In genomic region chr2:125885891-125886576, GRCm38 (mm10) we compare ENCODE assay signal across 20 mouse cellular contexts. TPM values are rescaled to one million over a fixed set of nuclear protein-coding genes. Genes with fewer than 3 reads are reported as not detected.
DNase-seq lines count a peak whose midpoint lies in the region; ATAC-seq lines count a peak whose summit lies in the region.
"Had no signal": no experiment of that assay in that cellular context is flagged by ENCODE, and none has a peak within 500 bp of the region (broad histone marks: within the 10 kb centered on the region; RNA-seq: fewer than 3 reads in every experiment).

No protein-coding gene starts in this region.

- no peak overlapping the region for H3K27ac ChIP-seq in forebrain, embryonic 16.5 days (ENCODE audit: low read length)
- H3K27ac ChIP-seq in forebrain, embryonic 11.5 days (ENCODE audit: low read depth, low read length) = no peak overlapping the region
- H3K27ac ChIP-seq: heart, adult 2 months; hindbrain, embryonic 10.5 days; left cerebral cortex, adult 2 months; limb, embryonic 10.5 days; macrophage; midbrain, embryonic 10.5 days had no signal

- no peak overlapping the region for H3K4me3 ChIP-seq in forebrain, embryonic 16.5 days (replicated peaks; ENCODE audit: low read length)
- no peak overlapping the region for H3K4me3 ChIP-seq in forebrain, embryonic 11.5 days (ENCODE audit: low read depth, low read length)
- H3K4me3 ChIP-seq: heart, adult 2 months; hindbrain, embryonic 10.5 days; left cerebral cortex, adult 2 months; limb, embryonic 10.5 days; midbrain, embryonic 10.5 days had no signal

- ATAC-seq in forebrain, embryonic 16.5 days = peak; percentile 36; the same call in 1 of the 2 replicates
- ATAC-seq in forebrain, embryonic 11.5 days (replicated peaks; ENCODE audit: low FRiP score) = no peak

- 72% methylated on average over 4 of the region's 4 CpGs for WGBS in forebrain, embryonic 16.5 days
- WGBS in forebrain, embryonic 11.5 days = 88% methylated on average over 4 of the region's 4 CpGs

- H3K36me3 ChIP-seq in forebrain, embryonic 16.5 days (ENCODE audit: control insufficient read depth, insufficient read depth) = no peaks in the 10 kb centered on the region
- no peaks in the 10 kb centered on the region for H3K36me3 ChIP-seq in forebrain, embryonic 11.5 days (ENCODE audit: control insufficient read depth, insufficient read depth, low read length)
- H3K36me3 ChIP-seq: hindbrain, embryonic 10.5 days; limb, embryonic 10.5 days; midbrain, embryonic 10.5 days had no signal

- H3K9me3 ChIP-seq in forebrain, embryonic 16.5 days (ENCODE audit: control insufficient read depth, low read length) = no peaks in the 10 kb centered on the region
- no peaks in the 10 kb centered on the region for H3K9me3 ChIP-seq in forebrain, embryonic 11.5 days (ENCODE audit: control insufficient read depth, low read length)
- H3K9me3 ChIP-seq: G1E; limb, embryonic 10.5 days had no signal

- no peak for DNase-seq in forebrain, embryonic 11.5 days (ENCODE audit: low spot score)
- DNase-seq in left cerebral cortex, postnatal 4 days = peak; percentile 39
- no peak for DNase-seq in left cerebral cortex, adult 18-20 months (ENCODE audit: low spot score in 2 of 2)
- peak; percentile 55 for DNase-seq in cerebellum, adult 11-12 months
- DNase-seq in cerebellum, postnatal 14 days = peak; percentile 73 to 74
- DNase-seq in liver = no peak
- DNase-seq in embryo, embryonic 10.5 days (ENCODE audit: low spot score) = no peak
- DNase-seq: adrenal gland, postnatal 14 days; gastrocnemius, postnatal 14 days; heart, adult 2 months; lung, adult 2 months; right cerebral cortex, postnatal 4 days had no signal

- intact Hi-C loops in left cerebral cortex, postnatal 4 days (cut with DNase I) = no loop called here

- no peak overlapping the region for H3K9ac ChIP-seq in forebrain, embryonic 16.5 days (replicated peaks; ENCODE audit: low read depth, low read length)
- no peak overlapping the region for H3K9ac ChIP-seq in forebrain, embryonic 11.5 days (ENCODE audit: low read length)

- no peaks in the 10 kb centered on the region for H3K4me1 ChIP-seq in forebrain, embryonic 16.5 days (replicated peaks; ENCODE audit: control insufficient read depth, insufficient read depth, low read length)
- no peaks in the 10 kb centered on the region for H3K4me1 ChIP-seq in forebrain, embryonic 11.5 days (replicated peaks; ENCODE audit: control insufficient read depth, insufficient read depth, low read length)
- H3K4me1 ChIP-seq: hindbrain, embryonic 10.5 days; limb, embryonic 10.5 days; midbrain, embryonic 10.5 days had no signal

- H3K4me2 ChIP-seq in forebrain, embryonic 16.5 days (ENCODE audit: low read length) = no peak overlapping the region
- H3K4me2 ChIP-seq in forebrain, embryonic 11.5 days (ENCODE audit: low read depth, low read length, severe bottlenecking) = no peak overlapping the region
- H3K4me2 ChIP-seq: liver, embryonic 11.5 days had no signal

- H3K27me3 ChIP-seq in forebrain, embryonic 16.5 days (replicated peaks; ENCODE audit: control insufficient read depth, insufficient read depth, low read length) = no peaks in the 10 kb centered on the region
- H3K27me3 ChIP-seq in forebrain, embryonic 11.5 days (ENCODE audit: control insufficient read depth, insufficient read depth, low read length) = no peaks in the 10 kb centered on the region

RNA-seq across cellular contexts. Expression of gene Cops2, which starts 27.1 kb away (rescaled TPM):
- polyA plus RNA-seq in forebrain, embryonic 16.5 days (2015; fragmentation: Nextera tagmentation; extraction: Ambion mirVana) = 63.6 and 80.4 TPM in 2 replicates
- polyA plus RNA-seq in forebrain, embryonic 11.5 days (2014; fragmentation: Nextera tagmentation; extraction: Ambion mirVana) = 99.8 and 102 TPM in 2 replicates
- total RNA-seq in left cerebral cortex, postnatal 4 days (2021) = 100 to 1,000 TPM in 1 of 2 experiments, 10 to 100 TPM in 1; 99.0 to 102 TPM
- total RNA-seq in left cerebral cortex, adult 18-20 months (2021) = 100 to 1,000 TPM; 102 TPM

RNA-seq across cellular contexts. Expression of gene Galk2, which starts 27.1 kb away (rescaled TPM):
- 24.9 and 27.9 TPM in 2 replicates for polyA plus RNA-seq in forebrain, embryonic 16.5 days (2015; fragmentation: Nextera tagmentation; extraction: Ambion mirVana)
- polyA plus RNA-seq in forebrain, embryonic 11.5 days (2014; fragmentation: Nextera tagmentation; extraction: Ambion mirVana) = 28.8 and 29.3 TPM in 2 replicates
- total RNA-seq in left cerebral cortex, postnatal 4 days (2021) = 10 to 100 TPM; 25.1 to 25.8 TPM
- 10 to 100 TPM; 28.4 to 29.0 TPM for total RNA-seq in left cerebral cortex, adult 18-20 months (2021)

Comparison
In these comparisons a context has a peak if more than half of its experiments do, and no peak if none do; other contexts are left out.
1. DNase-seq: peak in left cerebral cortex, postnatal 4 days (single experiment), cerebellum, adult 11-12 months (single experiment) and cerebellum, postnatal 14 days (2 of 2); none in forebrain, embryonic 11.5 days (single experiment), left cerebral cortex, adult 18-20 months (0 of 2), liver (single experiment) and embryo, embryonic 10.5 days (single experiment).